Mouse (Mus musculus) midbrain, embryonic 11.5 days (tissue): ENCODE measurements around the gene Fxyd1. TPM values are rescaled to one million over a fixed set of nuclear protein-coding genes. Genes with fewer than 3 reads are reported as not detected.

Source experiments
- ATAC-seq: fragments of 200-750 bp; cut with Nextera tagmentation; 2 replicates; pipeline ENCODE4 v1.8.0; 2017; ENCODE audit warnings: moderate TSS enrichment, moderate library complexity; ENCODE audit not compliant: low FRiP score
- DNase-seq: peaks from one replicate; pipeline ENCODE4 v3.0.0; 2015; ENCODE audit warnings: low spot score; ENCODE audit errors: missing footprints
- H3K27ac ChIP-seq: fragments of 300-500 bp; sonication (generic); 2 replicates; pipeline ENCODE4 v1.5.1; 2014; ENCODE audit warnings: low read depth, low read length
- H3K27me3 ChIP-seq: fragments of 300-500 bp; sonication (generic); 2 replicates; pipeline ENCODE4 v1.6.1; 2014; ENCODE audit warnings: mild to moderate bottlenecking, low read length, moderate library complexity, mixed read lengths; ENCODE audit not compliant: control insufficient read depth, insufficient read depth
- H3K36me3 ChIP-seq: fragments of 300-500 bp; sonication (generic); 2 replicates; pipeline ENCODE4 v1.6.1; 2014; ENCODE audit warnings: mild to moderate bottlenecking, low read length, moderate library complexity, mixed read lengths; ENCODE audit not compliant: control insufficient read depth, insufficient read depth
- H3K4me1 ChIP-seq: fragments of 300-500 bp; sonication (generic); 2 replicates; pipeline ENCODE4 v1.6.1; 2014; ENCODE audit warnings: low read length; ENCODE audit not compliant: control insufficient read depth, insufficient read depth
- H3K4me2 ChIP-seq: fragments of 300-500 bp; sonication (generic); 2 replicates; pipeline ENCODE4 v1.6.1; 2014; ENCODE audit warnings: mild to moderate bottlenecking, moderate library complexity
- H3K4me3 ChIP-seq: fragments of 300-500 bp; sonication (generic); 2 replicates; pipeline ENCODE4 v1.5.1; 2014; ENCODE audit warnings: low read depth, low read length
- H3K9ac ChIP-seq: fragments of 300-500 bp; sonication (generic); 2 replicates; pipeline ENCODE4 v1.6.1; 2014; ENCODE audit warnings: low read length
- H3K9me3 ChIP-seq: fragments of 300-500 bp; sonication (generic); 2 replicates; pipeline ENCODE4 v1.6.1; 2016; ENCODE audit warnings: low read length; ENCODE audit not compliant: control insufficient read depth
- WGBS: fragments of 180-500 bp; shearing (Covaris S2); extraction: QIAGEN DNeasy Blood & Tissue Kit; methylation state at CpG from one replicate; pipeline ENCODE4 v1.1.7; 2014; 5-methylcytosine and 5-hydroxymethylcytosine counted together
- polyA plus RNA-seq: library from polyadenylated mRNA; unstranded; fragments of >200 nt; fragmentation: Nextera tagmentation; extraction: Ambion mirVana; gene quantifications from 2 replicates; pipeline ENCODE4 v1.2.1, GENCODE M21; 2014

Fxyd1 gene
- polyA plus RNA-seq, result 4.8 and 5.4 TPM in 2 replicates

DNA sequence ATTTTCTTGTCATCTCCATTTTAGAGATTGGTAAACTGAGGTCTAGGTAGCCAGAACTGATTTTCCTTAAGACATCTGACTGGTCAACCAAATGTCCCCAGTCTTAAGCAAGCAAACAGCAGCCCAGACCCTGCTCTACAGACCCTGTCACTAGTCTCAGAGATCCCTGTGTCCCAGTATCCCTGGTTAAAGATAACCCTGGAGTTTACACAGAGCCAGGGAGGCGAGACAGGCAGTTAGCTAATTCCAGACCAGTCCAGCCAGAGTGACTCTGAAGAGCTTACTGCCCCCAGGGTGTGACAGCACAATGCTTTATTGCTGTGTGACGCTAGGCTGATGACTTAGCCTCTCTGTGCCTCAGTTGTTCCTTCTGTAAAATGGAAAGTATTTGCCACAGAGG lies at the start of gene Fxyd1:
Fxyd1 (minus strand) TSS at position 129 of the 400 bp plus-strand sequence.
- Histone ChIP-seq H3K27me3 (peaks cover 24% of the 10 kb centered on the region), H3K4me1 (peaks cover 11% of the 10 kb centered on the region), H3K27ac (no peak within 1 kb of the TSS), H3K4me3 (no peak within 1 kb of the TSS), H3K9me3 (no peaks in the 10 kb centered on the region), H3K36me3 (no peaks in the 10 kb centered on the region), H3K9ac (no peak within 1 kb of the TSS), H3K4me2 (no peak within 1 kb of the TSS)
- 78% methylated on average over 2 of the region's 2 CpGs for WGBS
- DNase-seq (no peak), ATAC-seq (no peak)

DNA sequence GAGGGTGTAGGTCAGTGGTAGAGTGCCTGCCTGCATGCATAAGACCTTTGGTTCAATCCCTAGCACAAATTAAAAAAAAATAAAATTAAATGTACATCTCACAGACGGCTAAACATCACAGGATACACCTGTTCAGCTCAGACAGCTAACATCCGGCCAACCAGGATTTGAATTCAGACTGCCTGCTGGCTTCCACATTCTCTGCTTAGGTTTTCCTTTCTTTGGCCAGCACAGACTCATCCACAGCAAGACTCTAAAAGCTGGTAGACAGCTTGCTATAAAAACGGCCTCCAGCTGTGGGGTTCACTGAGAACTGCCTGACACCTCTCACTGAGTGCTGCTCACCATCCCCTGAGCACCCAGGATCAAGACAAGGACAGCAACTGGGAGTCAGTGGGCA lies 49.2 kb upstream of the Fxyd1 start:
- WGBS, result 67% methylated on average over 3 of the region's 3 CpGs
- Histone ChIP-seq H3K4me3 (no peak overlapping the region), H3K9me3 (no peaks in the 10 kb centered on the region), H3K27ac (no peak overlapping the region), H3K36me3 (no peaks in the 10 kb centered on the region), H3K27me3 (no peaks in the 10 kb centered on the region), H3K4me1 (no peaks in the 10 kb centered on the region), H3K9ac (no peak overlapping the region), H3K4me2 (no peak overlapping the region)
- no peak for ATAC-seq
- DNase-seq, result no peak

DNA sequence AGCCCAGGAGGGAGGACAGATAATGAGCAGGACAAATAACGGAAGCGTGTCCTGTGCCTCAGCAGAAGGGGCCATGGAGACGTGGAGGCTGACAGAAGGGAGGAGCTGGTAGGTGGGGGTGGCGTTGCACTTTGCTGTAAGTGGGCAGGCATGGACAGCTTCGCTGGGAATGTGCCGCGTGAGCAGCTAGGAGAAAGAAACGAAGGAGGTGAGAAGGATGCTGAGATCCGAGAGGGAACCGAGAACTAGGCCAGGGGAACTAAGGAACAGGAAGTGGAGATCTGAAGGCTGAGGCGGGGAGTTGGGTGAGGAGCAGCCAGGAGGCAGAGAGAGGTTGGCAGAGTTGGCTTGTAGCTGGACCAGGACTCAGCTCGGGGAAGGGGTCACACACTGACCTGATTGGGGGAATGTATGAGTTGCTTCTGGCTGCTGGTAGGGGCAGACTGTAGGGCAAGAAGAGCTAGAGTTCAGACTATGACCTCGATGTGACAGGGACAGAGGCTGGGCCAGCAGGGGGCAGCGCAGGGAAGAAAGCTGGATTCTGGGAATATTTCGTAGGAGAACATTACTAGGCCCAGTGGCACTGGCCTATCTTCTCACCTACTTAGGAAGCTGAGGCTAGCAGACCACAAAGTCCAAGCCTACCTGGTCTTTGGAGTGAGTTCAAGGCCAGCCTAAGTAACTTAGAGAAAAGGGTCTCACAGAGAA lies 48.2 kb upstream of the Fxyd1 start:
- H3K9me3 ChIP-seq, result no peaks in the 10 kb centered on the region
- no peak overlapping the region for H3K4me2 ChIP-seq
- H3K4me1 ChIP-seq, result no peaks in the 10 kb centered on the region
- H3K4me3 ChIP-seq, result no peak overlapping the region
- H3K9ac ChIP-seq, result no peak overlapping the region
- DNase-seq (no peak), ATAC-seq (no peak)
- H3K27me3 ChIP-seq, result no peaks in the 10 kb centered on the region
- no peaks in the 10 kb centered on the region for H3K36me3 ChIP-seq
- H3K27ac ChIP-seq, result no peak overlapping the region
- WGBS, result 68% methylated on average over 15 of the region's 15 CpGs

DNA sequence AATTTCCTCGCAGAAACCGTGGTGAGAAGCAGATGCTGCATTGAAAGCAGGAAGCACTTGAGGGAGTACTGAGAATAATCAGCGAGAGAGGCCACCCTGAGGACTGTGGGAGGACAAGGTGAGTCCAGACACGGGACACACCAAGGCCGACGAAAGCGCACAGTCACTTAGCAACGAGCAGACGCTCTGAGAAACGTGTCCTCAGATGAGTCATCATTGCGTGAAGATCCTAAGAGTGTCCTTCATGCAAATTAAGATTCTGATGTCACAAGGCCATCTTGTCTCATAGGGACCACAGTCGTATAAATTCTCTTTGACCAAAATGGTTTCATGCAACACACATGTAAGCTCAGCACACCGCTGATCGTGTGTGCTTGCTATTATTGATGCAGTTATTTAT lies 43.8 kb upstream of the Fxyd1 start:
- no peak for ATAC-seq
- H3K4me2 ChIP-seq, result no peak overlapping the region
- 87% methylated on average over 14 of the region's 14 CpGs for whole genome bisulfite sequencing
- no peak overlapping the region for H3K9ac ChIP-seq
- no peak for DNase-seq
- no peaks in the 10 kb centered on the region for H3K36me3 ChIP-seq
- H3K4me3 ChIP-seq, result no peak overlapping the region
- no peaks in the 10 kb centered on the region for H3K27me3 ChIP-seq
- H3K27ac ChIP-seq, result no peak overlapping the region
- no peaks in the 10 kb centered on the region for H3K4me1 ChIP-seq
- H3K9me3 ChIP-seq, result no peaks in the 10 kb centered on the region

DNA sequence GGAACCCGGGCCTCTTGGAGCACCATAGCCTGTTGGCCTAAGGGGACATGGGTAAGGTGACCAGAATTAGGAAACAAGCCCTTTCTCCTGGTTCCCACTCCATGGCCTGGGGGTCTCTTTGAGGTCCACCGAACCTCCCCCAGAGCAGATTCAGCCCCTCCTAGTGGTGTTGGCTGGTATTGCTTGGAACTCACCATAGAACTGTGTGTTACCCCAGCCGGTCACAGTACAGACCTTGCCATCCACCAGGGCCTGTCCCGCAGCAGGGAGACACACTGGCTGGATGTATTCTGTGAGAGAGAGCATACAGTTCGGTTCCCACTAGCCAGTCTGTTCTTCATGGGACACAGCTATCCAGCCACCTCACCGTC lies 42.6 kb upstream of the Fxyd1 start:
- no peak for ATAC-seq
- H3K4me3 ChIP-seq, result no peak overlapping the region
- no peaks in the 10 kb centered on the region for H3K36me3 ChIP-seq
- DNase-seq, result no peak
- H3K9ac ChIP-seq, result no peak overlapping the region
- H3K9me3 ChIP-seq, result no peaks in the 10 kb centered on the region
- H3K27me3 ChIP-seq, result no peaks in the 10 kb centered on the region
- H3K27ac ChIP-seq, result no peak overlapping the region
- no peaks in the 10 kb centered on the region for H3K4me1 ChIP-seq
- no peak overlapping the region for H3K4me2 ChIP-seq
- 81% methylated on average over 6 of the region's 6 CpGs for WGBS

DNA sequence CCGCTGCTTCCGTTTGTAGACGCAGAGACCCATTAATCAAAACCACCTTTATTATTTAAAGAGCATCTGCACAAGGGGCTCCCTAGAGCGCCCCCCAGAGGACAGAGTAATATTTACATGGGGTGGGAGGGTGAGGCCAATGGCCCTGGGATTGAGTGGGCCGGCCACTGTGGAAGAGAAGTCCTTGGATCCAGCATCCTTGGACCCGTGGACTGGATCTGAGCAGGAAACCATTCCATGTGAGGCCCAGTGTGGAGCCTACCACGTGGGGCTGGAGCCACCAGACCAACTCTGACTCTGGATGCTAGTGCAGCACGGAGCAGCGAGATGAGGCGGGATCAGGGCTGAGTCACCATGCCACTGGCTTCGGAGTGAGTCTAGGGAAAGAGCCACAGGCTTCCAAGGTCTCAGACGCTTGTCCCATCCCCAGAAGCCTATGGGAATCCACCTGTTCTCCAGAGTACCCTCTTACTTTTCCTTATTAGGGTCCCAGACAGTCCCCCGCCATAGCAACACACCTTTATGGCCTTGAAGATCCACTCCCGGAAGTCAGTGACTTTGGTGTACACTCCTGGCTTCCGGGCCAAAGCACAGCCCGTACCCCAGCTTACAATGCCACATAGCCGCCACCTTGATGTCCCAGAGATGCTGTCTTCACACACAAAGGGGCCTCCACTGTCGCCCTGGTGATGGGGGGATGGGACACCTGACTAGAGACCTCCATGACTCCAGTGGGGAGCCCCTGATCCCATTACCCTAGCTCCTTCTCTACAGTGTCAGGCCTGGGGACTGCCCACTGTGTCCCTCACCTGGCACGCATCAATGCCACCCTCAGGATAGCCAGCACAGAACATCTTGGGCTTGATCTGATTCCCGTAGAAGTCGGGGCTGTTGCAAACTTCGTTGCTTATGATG lies 42.0 kb upstream of the Fxyd1 start:
- Histone ChIP-seq H3K27me3 (no peaks in the 10 kb centered on the region), H3K4me3 (no peak overlapping the region), H3K4me1 (no peaks in the 10 kb centered on the region), H3K36me3 (no peaks in the 10 kb centered on the region), H3K27ac (no peak overlapping the region), H3K4me2 (no peak overlapping the region), H3K9ac (no peak overlapping the region), H3K9me3 (no peaks in the 10 kb centered on the region)
- 81% methylated on average over 22 of the region's 22 CpGs for WGBS
- no peak for ATAC-seq
- no peak for DNase-seq

DNA sequence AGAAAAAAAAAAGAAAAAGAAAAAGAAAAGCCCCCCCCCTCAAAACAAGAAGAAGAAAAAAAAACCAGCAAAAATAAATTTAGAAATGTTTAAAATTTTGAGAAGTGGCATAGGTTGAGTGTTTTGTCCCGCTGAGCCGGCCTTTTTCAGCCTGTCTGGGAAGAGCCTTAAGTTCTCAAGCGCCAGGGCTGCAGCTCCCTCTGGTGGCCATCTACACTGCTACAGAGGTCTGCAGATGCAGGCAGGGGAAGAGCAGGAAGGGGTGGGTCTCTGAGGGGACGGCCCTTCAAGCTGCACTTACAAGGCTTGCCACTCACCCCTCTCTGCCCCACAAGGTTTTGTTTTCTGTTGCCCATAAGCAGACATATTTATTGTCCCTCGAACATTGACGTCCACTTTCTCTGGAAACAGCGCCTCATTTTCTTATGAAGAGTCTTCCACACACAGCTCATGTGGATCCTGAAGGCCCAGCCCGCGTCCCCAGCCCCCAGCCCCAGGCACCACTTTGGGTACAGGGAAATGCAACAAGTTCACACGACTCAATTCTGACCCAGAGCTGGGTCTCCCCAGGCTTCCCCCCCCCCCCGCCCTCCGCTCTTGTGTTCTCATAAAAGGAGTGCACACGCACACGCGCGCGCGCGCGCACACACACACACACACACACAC lies 40.7 kb upstream of the Fxyd1 start:
- Histone ChIP-seq H3K27ac (no peak overlapping the region), H3K9ac (no peak overlapping the region), H3K4me3 (no peak overlapping the region), H3K36me3 (no peaks in the 10 kb centered on the region), H3K27me3 (no peaks in the 10 kb centered on the region), H3K9me3 (no peaks in the 10 kb centered on the region), H3K4me1 (no peaks in the 10 kb centered on the region), H3K4me2 (peak overlapping the region; percentile 31)
- 40% methylated on average over 20 of the region's 20 CpGs for WGBS
- ATAC-seq (peak; percentile 95), DNase-seq (peak; percentile 99)

DNA sequence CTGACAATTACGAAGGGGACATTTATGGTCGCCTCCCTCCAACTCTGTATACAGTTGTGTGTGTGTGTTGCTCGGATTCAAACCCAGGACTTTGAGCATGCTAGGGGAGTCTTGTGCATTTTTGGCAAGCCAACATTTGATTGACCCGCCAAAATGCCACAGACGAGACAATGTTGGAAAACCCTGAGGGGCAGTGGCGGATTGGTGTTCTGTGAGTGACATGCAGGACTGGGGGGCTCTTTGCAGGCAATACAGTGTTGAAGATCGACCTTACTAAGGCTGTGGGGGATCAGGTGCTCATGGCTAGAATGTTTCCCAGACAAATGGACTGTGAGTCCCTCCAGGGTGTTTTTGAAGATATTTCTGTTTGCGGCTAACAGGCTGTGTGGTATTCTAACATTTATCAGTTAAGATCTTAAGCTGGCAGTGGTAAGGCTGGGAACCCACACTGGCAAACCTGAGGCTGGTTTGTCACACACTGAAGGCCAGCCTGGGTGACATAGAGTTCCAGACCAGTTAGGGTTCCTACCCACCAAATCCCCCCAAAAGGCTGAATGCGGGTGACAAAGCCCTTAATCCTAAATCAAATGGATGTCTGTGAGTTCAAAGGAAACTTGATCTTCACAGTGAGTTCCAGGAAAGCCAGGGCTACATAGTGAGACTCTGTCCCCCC lies 40.0 kb upstream of the Fxyd1 start:
- H3K27ac ChIP-seq, result no peak overlapping the region
- H3K4me2 ChIP-seq, result no peak overlapping the region
- no peaks in the 10 kb centered on the region for H3K4me1 ChIP-seq
- ATAC-seq (no peak), DNase-seq (no peak)
- no peaks in the 10 kb centered on the region for H3K36me3 ChIP-seq
- H3K9me3 ChIP-seq, result no peaks in the 10 kb centered on the region
- no peak overlapping the region for H3K4me3 ChIP-seq
- WGBS, result 75% methylated on average over 9 of the region's 9 CpGs
- H3K9ac ChIP-seq, result no peak overlapping the region
- no peaks in the 10 kb centered on the region for H3K27me3 ChIP-seq
